Mouse (Mus musculus): ENCODE data around the gene Acad8.
A peak's percentile ranks its signal among the peaks of the same experiment; 100 is the strongest.

Gene Acad8

GRCm38 (mm10) chr9:26999461-27000395 lies at the start of gene Acad8, which contains the start of gene Thyn1:
Gene Acad8, minus strand, starts transcription at chr9:26999566.
Gene Thyn1, plus strand, starts transcription at chr9:26999710.
- DNase-seq (ENCODE audit: low spot score), result peak; percentile 98

GRCm38 (mm10) chr9:27043892-27044291 lies 44.5 kb upstream of the Acad8 start:
- DNase-seq (ENCODE audit: low spot score), result no peak

GRCm38 (mm10) chr9:27030763-27031100 lies 31.4 kb upstream of the Acad8 start:
- no peak for DNase-seq (ENCODE audit: low spot score)

- DNase-seq (ENCODE audit: low spot score), result peak; percentile 97
Measured at GRCm38 (mm10) chr9:27029828-27030762, 30.7 kb upstream of the Acad8 start, which contains the start of the genes Vps26b and Ncapd3. Gene Vps26b, minus strand, starts transcription at chr9:27030065. Gene Ncapd3, plus strand, starts transcription at chr9:27030175.

- DNase-seq (ENCODE audit: low spot score), result peak; percentile 69
Measured at GRCm38 (mm10) chr9:27029022-27029827, 29.9 kb upstream of the Acad8 start.

- no peak for DNase-seq (ENCODE audit: low spot score)
Measured at GRCm38 (mm10) chr9:27026708-27027107, 27.3 kb upstream of the Acad8 start.

- DNase-seq (ENCODE audit: low spot score), result no peak
Measured at GRCm38 (mm10) chr9:27023681-27024080, 24.3 kb upstream of the Acad8 start.

GRCm38 (mm10) chr9:27018961-27019360 lies 19.6 kb upstream of the Acad8 start:
- DNase-seq (ENCODE audit: low spot score), result no peak

GRCm38 (mm10) chr9:27011572-27011971 lies 12.2 kb upstream of the Acad8 start:
- no peak for DNase-seq (ENCODE audit: low spot score)

GRCm38 (mm10) chr9:27009231-27009630 lies 9.9 kb upstream of the Acad8 start:
- DNase-seq (ENCODE audit: low spot score), result no peak

- DNase-seq (ENCODE audit: low spot score), result no peak
Measured at GRCm38 (mm10) chr9:27006866-27007265, 7.5 kb upstream of the Acad8 start.

- no peak for DNase-seq (ENCODE audit: low spot score)
Measured at GRCm38 (mm10) chr9:27005933-27006332, 6.6 kb upstream of the Acad8 start.

- DNase-seq (ENCODE audit: low spot score), result no peak
Measured at GRCm38 (mm10) chr9:27005231-27005630, 5.9 kb upstream of the Acad8 start.

- no peak for DNase-seq (ENCODE audit: low spot score)
Measured at GRCm38 (mm10) chr9:26998669-26999460, 501 bp downstream of the Acad8 start.

- DNase-seq (ENCODE audit: low spot score), result no peak
Measured at GRCm38 (mm10) chr9:26997501-26997900, 1.9 kb downstream of the Acad8 start.

- DNase-seq (ENCODE audit: low spot score), result no peak
Measured at GRCm38 (mm10) chr9:26997062-26997461, 2.3 kb downstream of the Acad8 start.

- DNase-seq (ENCODE audit: low spot score), result no peak
Measured at GRCm38 (mm10) chr9:26993900-26994299, 5.5 kb downstream of the Acad8 start.

- DNase-seq (ENCODE audit: low spot score), result no peak
Measured at GRCm38 (mm10) chr9:26993118-26993517, 6.2 kb downstream of the Acad8 start.

GRCm38 (mm10) chr9:26990181-26990580 lies 9.2 kb downstream of the Acad8 start:
- DNase-seq (ENCODE audit: low spot score), result no peak

GRCm38 (mm10) chr9:26985668-26986277 lies 13.6 kb downstream of the Acad8 start:
- DNase-seq (ENCODE audit: low spot score), result no peak
